Mouse (Mus musculus): Measurements from ENCODE around the gene Rgmb.
A peak's percentile ranks its signal among the peaks of the same experiment; 100 is the strongest.

Rgmb gene

GRCm38 (mm10) chr17:15822376-15822775, 8.5 kb downstream of the Rgmb start:
- no peak for DNase-seq (ENCODE audit: low spot score in 2 of 2)

- DNase-seq (ENCODE audit: low spot score in 2 of 2), result no peak
Measured at GRCm38 (mm10) chr17:15821706-15822105, 9.1 kb downstream of the Rgmb start.

- DNase-seq (ENCODE audit: low spot score in 2 of 2), result no peak
Measured at GRCm38 (mm10) chr17:15820761-15821160, 10.1 kb downstream of the Rgmb start.

GRCm38 (mm10) chr17:15820146-15820545, 10.7 kb downstream of the Rgmb start:
- DNase-seq (ENCODE audit: low spot score in 2 of 2), result no peak

GRCm38 (mm10) chr17:15818372-15818771, 12.5 kb downstream of the Rgmb start:
- DNase-seq (ENCODE audit: low spot score in 2 of 2), result no peak

GRCm38 (mm10) chr17:15817634-15818033, 13.2 kb downstream of the Rgmb start:
- DNase-seq (ENCODE audit: low spot score in 2 of 2), result no peak

- DNase-seq (ENCODE audit: low spot score in 2 of 2), result no peak
Measured at GRCm38 (mm10) chr17:15817096-15817450, 13.8 kb downstream of the Rgmb start.

GRCm38 (mm10) chr17:15816379-15817095, 14.3 kb downstream of the Rgmb start:
- DNase-seq (ENCODE audit: low spot score in 2 of 2), result no peak

GRCm38 (mm10) chr17:15815312-15816018, 15.4 kb downstream of the Rgmb start:
- DNase-seq (ENCODE audit: low spot score in 2 of 2), result no peak

GRCm38 (mm10) chr17:15813658-15814212, 17.1 kb downstream of the Rgmb start:
- no peak for DNase-seq (ENCODE audit: low spot score in 2 of 2)

- DNase-seq (ENCODE audit: low spot score in 2 of 2), result no peak
Measured at GRCm38 (mm10) chr17:15812136-15812778, 18.6 kb downstream of the Rgmb start.

GRCm38 (mm10) chr17:15809949-15810348, 20.9 kb downstream of the Rgmb start:
- DNase-seq (ENCODE audit: low spot score in 2 of 2), result no peak

- DNase-seq (ENCODE audit: low spot score in 2 of 2), result no peak
Measured at GRCm38 (mm10) chr17:15808468-15809374, 22.1 kb downstream of the Rgmb start.

- DNase-seq (ENCODE audit: low spot score in 2 of 2), result no peak
Measured at GRCm38 (mm10) chr17:15808015-15808414, 22.8 kb downstream of the Rgmb start.

- DNase-seq (ENCODE audit: low spot score in 2 of 2), result no peak
Measured at GRCm38 (mm10) chr17:15807295-15807984, 23.4 kb downstream of the Rgmb start.

- DNase-seq (ENCODE audit: low spot score in 2 of 2), result no peak
Measured at GRCm38 (mm10) chr17:15804008-15804812, 26.6 kb downstream of the Rgmb start.

- DNase-seq (ENCODE audit: low spot score in 2 of 2), result no peak
Measured at GRCm38 (mm10) chr17:15799195-15799793, 31.5 kb downstream of the Rgmb start.

- DNase-seq (ENCODE audit: low spot score in 2 of 2), result no peak
Measured at GRCm38 (mm10) chr17:15790716-15791115, 40.1 kb downstream of the Rgmb start.

GRCm38 (mm10) chr17:15787036-15787435, 43.8 kb downstream of the Rgmb start:
- peak in 1 of 2 experiments; percentile 8 for DNase-seq (ENCODE audit: low spot score in 2 of 2)

GRCm38 (mm10) chr17:15777979-15778378, 52.9 kb downstream of the Rgmb start:
- peak in 1 of 2 experiments; percentile 46 for DNase-seq (ENCODE audit: low spot score in 2 of 2)
